Mouse (Mus musculus) forebrain, embryonic 14.5 days (tissue): ENCODE measurements around the gene Gjb4. TPM values are rescaled to one million over a fixed set of nuclear protein-coding genes. Genes with fewer than 3 reads are reported as not detected.

Source experiments
- ATAC-seq: fragments of 200-750 bp; cut with Nextera tagmentation; 2 replicates; pipeline ENCODE4 v1.8.0; 2017; ENCODE audit warnings: mild to moderate bottlenecking, moderate library complexity
- DNase-seq: peaks from one replicate; pipeline ENCODE4 v3.0.0-alpha.2; 2015; ENCODE audit warnings: low spot score
- H3K27ac ChIP-seq: fragments of 300-500 bp; sonication (generic); 2 replicates; pipeline ENCODE4 v1.5.1; 2014; ENCODE audit warnings: low read depth, mild to moderate bottlenecking, control low read depth, low read length, moderate library complexity
- H3K27me3 ChIP-seq: fragments of 300-500 bp; sonication (generic); replicated peaks from 2 replicates; pipeline ENCODE4 v1.6.1; 2014; ENCODE audit warnings: low read length, control low read depth, mixed read lengths; ENCODE audit not compliant: control insufficient read depth, insufficient read depth
- H3K36me3 ChIP-seq: fragments of 300-500 bp; sonication (generic); 2 replicates; pipeline ENCODE4 v1.6.1; 2014; ENCODE audit warnings: low read length, control low read depth; ENCODE audit not compliant: control insufficient read depth, insufficient read depth
- H3K4me1 ChIP-seq: fragments of 300-500 bp; sonication (generic); 2 replicates; pipeline ENCODE4 v1.6.1; 2014; ENCODE audit warnings: antibody characterized with exemption, low read length, control low read depth; ENCODE audit not compliant: control insufficient read depth, insufficient read depth
- H3K4me2 ChIP-seq: fragments of 300-500 bp; sonication (generic); 2 replicates; pipeline ENCODE4 v1.6.1; 2014; ENCODE audit warnings: mild to moderate bottlenecking, control low read depth, low read length
- H3K4me3 ChIP-seq: fragments of 300-500 bp; sonication (generic); 2 replicates; pipeline ENCODE4 v1.5.1; 2014; ENCODE audit warnings: low read depth, low read length, control low read depth
- H3K9ac ChIP-seq: fragments of 300-500 bp; sonication (generic); 2 replicates; pipeline ENCODE4 v1.6.1; 2014; ENCODE audit warnings: mild to moderate bottlenecking, low read length, control low read depth, moderate library complexity
- H3K9me3 ChIP-seq: fragments of 300-500 bp; sonication (generic); replicated peaks from 2 replicates; pipeline ENCODE4 v1.6.1; 2016; ENCODE audit warnings: low read length, control low read depth, mixed read lengths; ENCODE audit not compliant: control insufficient read depth
- WGBS: fragments of 180-500 bp; shearing (Covaris S2); extraction: QIAGEN DNeasy Blood & Tissue Kit; methylation state at CpG from one replicate; pipeline ENCODE4 v1.1.7; 2014; 5-methylcytosine and 5-hydroxymethylcytosine counted together
- polyA plus RNA-seq: library from polyadenylated mRNA; unstranded; fragments of >200 nt; fragmentation: Nextera tagmentation; extraction: Ambion mirVana; gene quantifications from 2 replicates; pipeline ENCODE4 v1.2.1, GENCODE M21; 2014

Gjb4 gene
- polyA plus RNA-seq, 1 experiment from 2014 or later, result not detected

DNA sequence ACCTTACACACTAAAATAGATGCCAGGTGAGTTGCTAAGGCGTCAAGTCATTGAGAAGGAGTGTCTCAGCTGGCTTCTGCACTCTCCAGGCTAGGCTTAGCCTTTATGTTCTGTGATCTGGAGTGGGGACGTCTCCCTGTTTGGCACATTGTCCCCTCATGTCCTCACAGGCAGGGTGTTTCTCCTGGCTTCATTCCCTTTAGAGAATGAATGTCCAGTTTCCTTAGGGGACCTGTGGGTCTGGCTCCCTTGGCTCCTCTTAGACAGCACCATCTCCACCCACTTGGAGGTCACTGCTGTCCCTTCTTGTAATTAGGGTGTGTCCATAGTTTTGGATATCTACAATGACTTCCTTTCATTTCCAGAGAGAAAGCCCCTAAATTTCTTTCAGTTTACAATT lies 47.0 kb downstream of the Gjb4 start:
- H3K4me1 ChIP-seq, result no peaks in the 10 kb centered on the region
- ATAC-seq (no peak), DNase-seq (no peak)
- no peak overlapping the region for H3K4me3 ChIP-seq
- H3K27ac ChIP-seq, result no peak overlapping the region
- H3K9ac ChIP-seq, result no peak overlapping the region
- no peaks in the 10 kb centered on the region for H3K27me3 ChIP-seq
- 65% methylated on average over 2 of the region's 2 CpGs for WGBS
- no peak overlapping the region for H3K4me2 ChIP-seq
- H3K36me3 ChIP-seq, result no peaks in the 10 kb centered on the region
- H3K9me3 ChIP-seq, result no peaks in the 10 kb centered on the region

GRCm38 (mm10) chr4:127303796-127304195 lies 50.1 kb downstream of the Gjb4 start:
- no peak overlapping the region for H3K27ac ChIP-seq
- ATAC-seq, result no peak
- no peak for DNase-seq
- H3K4me3 ChIP-seq, result no peak overlapping the region
- no peaks in the 10 kb centered on the region for H3K27me3 ChIP-seq
- 80% methylated on average over 3 of the region's 3 CpGs for WGBS
- H3K4me2 ChIP-seq, result no peak overlapping the region
- no peaks in the 10 kb centered on the region for H3K4me1 ChIP-seq
- H3K36me3 ChIP-seq, result no peaks in the 10 kb centered on the region
- no peak overlapping the region for H3K9ac ChIP-seq
- H3K9me3 ChIP-seq, result no peaks in the 10 kb centered on the region

Other genes starting within 250 kb of the Gjb4 start
- gene Tmem35b, start 230.4 kb downstream of the Gjb4 start, polyA plus RNA-seq, result 12.0 and 13.0 TPM in 2 replicates
- gene Dlgap3, start 184.9 kb downstream of the Gjb4 start, polyA plus RNA-seq, result 8.4 and 10.8 TPM in 2 replicates
- 53.2 and 61.1 TPM in 2 replicates for gene Smim12, start 110.3 kb downstream of the Gjb4 start, polyA plus RNA-seq
- gene Gja4, start 40.0 kb downstream of the Gjb4 start, polyA plus RNA-seq, result 20.9 and 21.4 TPM in 2 replicates
- gene Gjb3, start 23.2 kb downstream of the Gjb4 start, polyA plus RNA-seq, result not detected in 2 replicates
- 0.10 and 0.21 TPM in 2 replicates for gene Gjb5, start 4.1 kb upstream of the Gjb4 start, polyA plus RNA-seq